Mouse (Mus musculus) cerebral cortex, adult 2 months (tissue): ENCODE results near the gene Vps50.

Experiments used
- WGBS: fragments of 180-500 bp; shearing (Covaris S2); methylation state at CpG from one replicate; pipeline ENCODE4 v1.1.7; 2018; 5-methylcytosine and 5-hydroxymethylcytosine counted together

Vps50 gene

GRCm38 (mm10) chr6:3531445-3531844 is 33.3 kb downstream of the Vps50 start:
- WGBS = 50% methylated on average over 5 of the region's 5 CpGs

- WGBS = 54% methylated on average over 1 of the region's 1 CpGs
Measured at GRCm38 (mm10) chr6:3536048-3536447, 37.9 kb downstream of the Vps50 start.

- 58% methylated on average over 2 of the region's 2 CpGs for WGBS
Measured at GRCm38 (mm10) chr6:3539470-3539869, 41.3 kb downstream of the Vps50 start.

- WGBS = 89% methylated on average over 4 of the region's 4 CpGs
Measured at GRCm38 (mm10) chr6:3543862-3544261, 45.7 kb downstream of the Vps50 start.

GRCm38 (mm10) chr6:3544970-3545369 is 46.8 kb downstream of the Vps50 start:
- WGBS = 68% methylated on average over 1 of the region's 1 CpGs

DNA sequence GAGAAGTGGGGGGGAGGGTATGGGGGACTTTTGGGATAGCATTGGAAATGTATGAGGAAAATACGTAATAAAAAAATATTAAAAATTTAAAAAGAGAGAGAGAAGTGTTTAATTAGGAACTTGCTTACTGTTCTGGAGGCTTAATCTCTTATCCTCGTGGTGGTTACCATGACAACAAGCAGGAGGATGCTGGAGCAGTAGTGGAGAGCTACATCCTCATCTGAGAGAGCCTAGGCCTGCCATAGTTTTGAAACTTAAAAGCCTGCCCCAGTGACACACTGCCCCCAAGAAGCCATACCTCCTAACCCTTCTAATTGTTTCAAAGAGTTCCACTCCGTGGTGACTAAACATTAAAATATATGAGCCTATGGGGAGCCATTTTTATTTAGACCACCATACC is 50.8 kb downstream of the Vps50 start:
- 61% methylated on average over 3 of the region's 3 CpGs for WGBS

DNA sequence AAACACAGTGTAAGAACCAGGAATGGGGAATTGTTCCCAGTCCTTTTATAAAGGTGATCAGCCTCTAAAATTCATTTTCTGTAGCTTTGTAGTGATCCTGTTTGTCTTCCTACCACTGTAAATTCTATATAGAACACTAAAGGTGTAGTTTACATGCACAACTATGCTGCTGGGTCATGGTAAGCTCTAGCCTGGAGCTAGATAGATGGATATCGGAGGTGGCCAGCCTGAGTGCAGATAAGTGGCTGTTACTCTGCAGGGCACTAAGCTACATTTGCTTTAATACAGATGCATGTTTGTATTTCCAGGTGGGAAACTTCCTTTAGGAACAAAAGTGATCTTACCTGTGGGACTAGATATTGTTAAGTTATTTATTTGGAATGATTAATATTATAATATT is 51.8 kb downstream of the Vps50 start:
- 88% methylated on average over 1 of the region's 1 CpGs for WGBS

GRCm38 (mm10) chr6:3552681-3553080 is 54.5 kb downstream of the Vps50 start:
- WGBS = 89% methylated on average over 9 of the region's 9 CpGs

DNA sequence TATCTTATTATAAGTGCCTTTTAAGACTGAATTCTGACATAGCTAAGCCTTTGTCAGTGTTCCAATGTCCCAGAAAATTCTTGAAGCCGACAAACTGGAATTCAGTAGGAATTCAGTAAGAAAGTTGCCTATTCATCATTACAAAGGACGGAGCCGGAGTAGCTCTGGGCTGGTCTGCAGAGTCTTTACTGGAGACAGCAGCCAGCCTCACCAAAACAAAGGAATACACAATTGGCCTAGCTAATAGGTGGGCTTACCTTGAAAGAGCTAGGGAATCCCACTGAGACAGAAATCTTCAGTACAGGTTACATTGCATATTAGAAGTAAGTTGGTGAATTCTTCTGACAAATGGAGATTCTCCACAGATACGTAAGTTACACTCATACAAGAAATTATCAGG is 59.0 kb downstream of the Vps50 start:
- WGBS = 78% methylated on average over 4 of the region's 4 CpGs

- 70% methylated on average over 5 of the region's 5 CpGs for WGBS
Measured at GRCm38 (mm10) chr6:3560009-3560408, 61.8 kb downstream of the Vps50 start.

DNA sequence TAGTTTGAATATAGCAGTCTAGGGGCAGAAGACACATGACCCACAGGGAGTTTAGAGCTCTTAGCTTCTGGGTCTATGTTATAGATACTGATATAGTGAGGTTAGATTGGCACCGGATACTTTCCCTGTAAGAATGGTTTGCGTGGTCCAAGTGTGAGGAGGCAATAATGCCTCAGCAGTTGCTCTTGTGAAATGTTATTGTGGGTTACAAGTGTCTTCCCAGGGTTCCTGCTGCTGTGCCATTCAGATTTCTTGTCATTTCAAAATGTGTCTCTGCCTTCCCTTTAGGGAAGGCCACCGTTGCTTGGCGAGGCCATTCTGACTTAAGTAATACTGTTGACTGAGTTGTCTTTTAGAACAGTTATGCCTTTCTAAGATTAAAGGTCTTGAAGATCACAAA is 66.8 kb downstream of the Vps50 start:
- WGBS = 96% methylated on average over 4 of the region's 4 CpGs

DNA sequence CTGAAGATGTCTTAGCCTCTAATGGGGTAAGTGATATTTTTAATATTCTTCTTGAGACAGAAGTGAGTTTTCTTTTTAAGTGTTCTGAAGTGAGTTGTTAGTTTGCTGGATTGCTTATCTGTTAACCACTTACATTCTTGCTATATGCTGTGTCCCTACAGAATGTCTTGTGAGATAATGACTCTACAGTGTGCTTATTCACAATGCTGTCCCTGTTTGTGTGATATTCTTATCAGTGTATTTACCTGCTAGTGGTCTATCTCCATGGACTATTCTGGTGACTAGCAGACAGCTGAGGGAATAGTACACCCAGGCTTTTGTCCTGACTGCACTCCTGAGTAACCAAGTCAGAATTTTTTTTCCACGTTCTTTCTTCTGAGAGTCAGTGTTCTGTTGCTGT is 67.5 kb downstream of the Vps50 start:
- WGBS = 95% methylated on average over 1 of the region's 1 CpGs

- 88% methylated on average over 7 of the region's 7 CpGs for WGBS
Measured at GRCm38 (mm10) chr6:3567071-3567610, 69.0 kb downstream of the Vps50 start.

- WGBS = 79% methylated on average over 2 of the region's 2 CpGs
Measured at GRCm38 (mm10) chr6:3572221-3572815, 74.1 kb downstream of the Vps50 start.

DNA sequence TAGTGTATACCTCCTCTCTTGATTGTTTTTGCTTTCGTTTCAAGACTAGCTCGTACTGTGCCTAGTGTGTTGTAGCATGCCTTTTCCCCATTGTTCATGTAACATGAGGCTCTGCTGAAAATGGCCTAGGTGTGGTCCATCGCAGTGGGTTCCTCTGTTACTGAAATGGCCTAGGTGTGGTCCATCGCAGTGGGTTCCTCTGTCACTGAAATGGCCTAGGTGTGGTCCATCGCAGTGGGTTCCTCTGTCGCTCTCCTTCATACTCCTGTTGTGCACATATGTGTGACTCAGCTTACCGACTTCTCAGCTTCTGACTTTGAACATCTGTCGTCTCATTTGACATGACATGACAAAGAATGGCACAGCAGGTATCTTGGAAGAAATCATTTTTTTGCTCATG is 75.6 kb downstream of the Vps50 start:
- WGBS = 96% methylated on average over 8 of the region's 8 CpGs

DNA sequence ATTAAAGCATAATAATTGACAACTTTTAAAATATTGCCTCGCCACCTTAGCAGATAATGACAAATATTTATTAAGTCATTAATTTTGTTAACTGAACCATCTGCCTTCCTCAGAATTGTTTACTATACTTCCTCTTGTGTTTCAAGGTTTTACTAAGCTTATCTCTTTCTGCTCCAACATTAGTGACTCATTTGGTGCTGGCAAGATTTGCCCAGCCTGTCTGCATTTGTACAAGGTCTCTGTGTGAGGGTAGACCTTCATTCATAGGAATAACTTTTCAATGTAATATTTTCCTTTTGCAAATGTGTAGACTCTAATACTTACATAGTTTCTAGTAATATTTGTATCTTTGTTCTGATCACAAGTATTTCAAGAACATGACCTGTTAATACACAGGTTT is 87.2 kb downstream of the Vps50 start:
- WGBS = 91% methylated on average over 1 of the region's 1 CpGs

GRCm38 (mm10) chr6:3590289-3590904 is 92.2 kb downstream of the Vps50 start:
- WGBS = 80% methylated on average over 3 of the region's 3 CpGs

GRCm38 (mm10) chr6:3594246-3594645 is 96.1 kb downstream of the Vps50 start:
- 97% methylated on average over 1 of the region's 1 CpGs for WGBS

DNA sequence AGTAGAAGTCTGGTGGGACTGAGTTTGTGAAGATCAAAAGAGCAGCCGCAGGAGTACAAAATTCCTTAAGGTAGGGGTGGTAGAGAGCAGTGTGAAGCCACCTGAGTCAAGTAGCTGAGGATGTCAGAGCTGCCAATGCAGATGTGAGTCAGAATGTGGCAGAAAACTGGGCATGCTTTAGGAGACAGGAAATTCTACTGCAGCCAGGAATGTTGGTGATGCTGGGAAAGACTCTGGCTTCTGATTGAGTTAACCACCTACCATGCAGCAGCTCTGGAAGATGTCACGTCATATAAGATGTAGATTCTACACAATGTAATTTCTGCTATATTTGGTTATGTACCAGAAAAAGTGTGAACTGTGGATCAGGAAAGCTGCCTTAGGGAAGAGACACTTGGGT is 114.6 kb downstream of the Vps50 start:
- WGBS = 80% methylated on average over 2 of the region's 2 CpGs

GRCm38 (mm10) chr6:3620428-3621387 is 122.5 kb downstream of the Vps50 start:
- WGBS = 47% methylated on average over 11 of the region's 13 CpGs
